Mouse (Mus musculus): ENCODE measurements around the gene Csf2. TPM values are rescaled to one million over a fixed set of nuclear protein-coding genes. Genes with fewer than 3 reads are reported as not detected.
"Not testable (repeated sequence)": the region's sequence is repeated elsewhere in the genome, so short reads cannot be mapped to it uniquely, and the experiment has no call there.

Gene Csf2
- not detected for total RNA-seq (2021)
- long read RNA-seq, experiment 1, result 0 reads
- long read RNA-seq, experiment 2, result 0 reads

GRCm38 (mm10) chr11:54248940-54249717 is at the start of gene Csf2:
Gene Csf2 (minus strand): TSS chr11:54249667.
- DNase-seq (ENCODE audit: low spot score), result no peak

GRCm38 (mm10) chr11:54298777-54299176 is 49.3 kb upstream of the Csf2 start:
- no peak for DNase-seq (ENCODE audit: low spot score)

- DNase-seq (ENCODE audit: low spot score), result not testable (repeated sequence)
Measured at GRCm38 (mm10) chr11:54297471-54297870, 48.0 kb upstream of the Csf2 start.

GRCm38 (mm10) chr11:54296734-54297133 is 47.3 kb upstream of the Csf2 start:
- DNase-seq (ENCODE audit: low spot score), result no peak

GRCm38 (mm10) chr11:54295971-54296370 is 46.5 kb upstream of the Csf2 start:
- DNase-seq (ENCODE audit: low spot score), result no peak

- no peak for DNase-seq (ENCODE audit: low spot score)
Measured at GRCm38 (mm10) chr11:54293980-54294807, 44.7 kb upstream of the Csf2 start.

- DNase-seq (ENCODE audit: low spot score), result no peak
Measured at GRCm38 (mm10) chr11:54292163-54292562, 42.7 kb upstream of the Csf2 start.

GRCm38 (mm10) chr11:54287821-54288453 is 38.5 kb upstream of the Csf2 start:
- no peak for DNase-seq (ENCODE audit: low spot score)

GRCm38 (mm10) chr11:54271437-54271949 is 22.0 kb upstream of the Csf2 start:
- no peak for DNase-seq (ENCODE audit: low spot score)

- no peak for DNase-seq (ENCODE audit: low spot score)
Measured at GRCm38 (mm10) chr11:54269191-54269896, 19.9 kb upstream of the Csf2 start.

GRCm38 (mm10) chr11:54267177-54267576 is 17.7 kb upstream of the Csf2 start, which contains the start of gene Il3:
Gene Il3 (minus strand): TSS chr11:54267277.
- DNase-seq (ENCODE audit: low spot score), result no peak

GRCm38 (mm10) chr11:54264542-54264941 is 15.1 kb upstream of the Csf2 start:
- peak; percentile 77 for DNase-seq (ENCODE audit: low spot score)

- DNase-seq (ENCODE audit: low spot score), result no peak
Measured at GRCm38 (mm10) chr11:54263405-54264031, 14.1 kb upstream of the Csf2 start.

- peak; percentile 83 for DNase-seq (ENCODE audit: low spot score)
Measured at GRCm38 (mm10) chr11:54256624-54257376, 7.3 kb upstream of the Csf2 start.

GRCm38 (mm10) chr11:54254114-54254513 is 4.6 kb upstream of the Csf2 start:
- no peak for DNase-seq (ENCODE audit: low spot score)

- no peak for DNase-seq (ENCODE audit: low spot score)
Measured at GRCm38 (mm10) chr11:54250575-54250974, 1.1 kb upstream of the Csf2 start.

- no peak for DNase-seq (ENCODE audit: low spot score)
Measured at GRCm38 (mm10) chr11:54249748-54250147, 281 bp upstream of the Csf2 start.

- DNase-seq (ENCODE audit: low spot score), result no peak
Measured at GRCm38 (mm10) chr11:54247251-54247950, 2.1 kb downstream of the Csf2 start.

- no peak for DNase-seq (ENCODE audit: low spot score)
Measured at GRCm38 (mm10) chr11:54244465-54244864, 5.0 kb downstream of the Csf2 start.

Data from gastrocnemius, adult 18-20 months (tissue).